Mouse (Mus musculus): Measurements from ENCODE around the gene Senp1. TPM values are rescaled to one million over a fixed set of nuclear protein-coding genes. Genes with fewer than 3 reads are reported as not detected.

Gene Senp1
- total and polyA plus RNA-seq, 3 experiments: 17.1 to 61.3 (median 55.5) TPM

DNA sequence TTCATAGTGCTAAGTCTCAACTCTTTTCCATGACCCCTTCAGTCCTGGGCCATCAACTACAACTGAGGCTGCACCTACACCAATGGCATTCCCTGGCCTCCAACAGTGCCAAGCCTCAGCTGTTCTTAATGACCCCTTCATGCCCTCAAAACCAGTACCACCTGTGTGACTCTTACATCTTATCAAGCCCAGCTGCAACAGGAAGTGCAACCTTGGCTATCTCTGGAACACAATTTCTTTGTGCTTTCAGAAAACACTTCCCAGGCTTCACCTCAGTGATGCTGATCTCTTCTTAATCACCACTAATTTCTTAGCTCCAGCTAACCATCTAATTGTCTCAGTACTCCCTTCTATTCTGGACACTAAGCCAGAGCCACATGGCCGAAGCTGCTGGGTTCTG is 4.7 kb downstream of the Senp1 start:
- ATAC-seq (ENCODE audit: extremely low read depth, insufficient number of reproducible peaks, low FRiP score, poor library complexity, severe bottlenecking): no peak
- H3K4me3 ChIP-seq (ENCODE audit: low read depth, low read length): no peak overlapping the region
- peaks cover 20% of the 10 kb centered on the region for H3K4me1 ChIP-seq (ENCODE audit: insufficient read depth, low read depth, low read length)
- H3K36me3 ChIP-seq (replicated peaks): peaks cover 57% of the 10 kb centered on the region
- no peak for DNase-seq (ENCODE audit: low spot score)
- TF ChIP-seq GATA1 (IDR thresholded peaks at IDR 0.05; ENCODE audit: borderline replicate concordance, low read length): no peak
- no peak for TF ChIP-seq CTCF (IDR thresholded peaks at IDR 0.05; ENCODE audit: low read depth, low read length)
- no peak for TF ChIP-seq POLR2AphosphoS5 (IDR thresholded peaks at IDR 0.05; ENCODE audit: insufficient replicate concordance, low read depth, low read length)
- TF ChIP-seq GATA2 (IDR thresholded peaks at IDR 0.05; ENCODE audit: borderline replicate concordance, low read depth, low read length): no peak
- TF ChIP-seq TAL1 (conservative IDR thresholded peaks at IDR 0.05; ENCODE audit: low read depth, low read length): no peak
- no peaks in the 10 kb centered on the region for H3K9me3 ChIP-seq (replicated peaks)
- no peaks in the 10 kb centered on the region for H3K27me3 ChIP-seq (ENCODE audit: insufficient read depth, low read length)

DNA sequence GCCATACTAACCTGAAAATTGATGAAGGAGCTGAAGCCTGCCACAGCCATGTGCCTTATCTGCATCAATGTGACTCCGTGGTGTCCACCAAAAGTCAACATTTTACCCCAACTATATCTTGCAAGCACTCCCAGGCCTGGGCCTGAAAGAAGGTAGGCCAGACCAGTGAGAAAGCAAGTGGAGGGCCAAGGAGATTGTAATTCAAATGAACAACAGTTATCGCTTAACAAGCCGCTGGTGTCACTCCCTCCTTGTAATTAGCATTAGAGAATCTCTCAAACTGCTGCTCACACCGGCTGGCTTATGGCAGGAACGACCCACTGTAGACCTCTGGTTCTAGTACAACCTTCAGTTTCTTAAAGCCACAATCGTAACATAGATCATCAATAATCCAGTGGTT is 16.6 kb downstream of the Senp1 start:
- Histone ChIP-seq H3K36me3 (replicated peaks) (peaks cover 91% of the 10 kb centered on the region), H3K4me1 (ENCODE audit: insufficient read depth, low read depth, low read length) (no peaks in the 10 kb centered on the region), H3K4me3 (ENCODE audit: low read depth, low read length) (no peak overlapping the region), H3K9me3 (replicated peaks) (no peaks in the 10 kb centered on the region), H3K27me3 (ENCODE audit: insufficient read depth, low read length) (no peaks in the 10 kb centered on the region)
- ATAC-seq (ENCODE audit: extremely low read depth, insufficient number of reproducible peaks, low FRiP score, poor library complexity, severe bottlenecking) (no peak), DNase-seq (ENCODE audit: low spot score) (no peak)
- TF ChIP-seq GATA2 (IDR thresholded peaks at IDR 0.05; ENCODE audit: borderline replicate concordance, low read depth, low read length) (no peak), GATA1 (IDR thresholded peaks at IDR 0.05; ENCODE audit: borderline replicate concordance, low read length) (no peak), TAL1 (conservative IDR thresholded peaks at IDR 0.05; ENCODE audit: low read depth, low read length) (no peak), POLR2AphosphoS5 (IDR thresholded peaks at IDR 0.05; ENCODE audit: insufficient replicate concordance, low read depth, low read length) (no peak), CTCF (IDR thresholded peaks at IDR 0.05; ENCODE audit: low read depth, low read length) (no peak)

DNA sequence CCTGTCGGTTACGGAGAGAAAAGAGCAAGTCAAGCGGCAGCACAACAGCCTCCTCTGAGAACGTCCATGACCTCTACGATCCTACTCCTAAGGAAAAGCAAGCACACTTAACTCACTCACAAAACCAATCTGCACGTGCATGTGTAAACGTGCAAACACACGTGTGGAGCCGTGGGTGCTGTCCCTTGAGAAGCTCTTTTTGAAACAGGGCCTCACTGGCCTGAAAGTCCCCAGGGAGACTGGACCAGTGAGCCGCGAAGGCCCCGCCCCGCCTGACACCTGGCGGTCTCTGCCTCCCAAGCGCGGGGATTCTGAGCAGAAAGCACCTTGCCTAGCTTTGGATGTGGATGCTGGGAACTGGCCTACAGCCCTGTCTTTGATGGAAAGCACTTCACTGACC is 18.5 kb downstream of the Senp1 start:
- DNase-seq (ENCODE audit: low spot score) (no peak), ATAC-seq (ENCODE audit: extremely low read depth, insufficient number of reproducible peaks, low FRiP score, poor library complexity, severe bottlenecking) (no peak)
- Histone ChIP-seq H3K36me3 (replicated peaks) (peaks cover 95% of the 10 kb centered on the region), H3K4me1 (ENCODE audit: insufficient read depth, low read depth, low read length) (no peaks in the 10 kb centered on the region; the same call in 1 of the 2 replicates), H3K9me3 (replicated peaks) (no peaks in the 10 kb centered on the region), H3K27me3 (ENCODE audit: insufficient read depth, low read length) (no peaks in the 10 kb centered on the region), H3K4me3 (ENCODE audit: low read depth, low read length) (no peak overlapping the region)
- no peak for TF ChIP-seq GATA1 (IDR thresholded peaks at IDR 0.05; ENCODE audit: borderline replicate concordance, low read length)
- no peak for TF ChIP-seq POLR2AphosphoS5 (IDR thresholded peaks at IDR 0.05; ENCODE audit: insufficient replicate concordance, low read depth, low read length)
- TF ChIP-seq TAL1 (conservative IDR thresholded peaks at IDR 0.05; ENCODE audit: low read depth, low read length): no peak
- no peak for TF ChIP-seq GATA2 (IDR thresholded peaks at IDR 0.05; ENCODE audit: borderline replicate concordance, low read depth, low read length)
- no peak for TF ChIP-seq CTCF (IDR thresholded peaks at IDR 0.05; ENCODE audit: low read depth, low read length)

DNA sequence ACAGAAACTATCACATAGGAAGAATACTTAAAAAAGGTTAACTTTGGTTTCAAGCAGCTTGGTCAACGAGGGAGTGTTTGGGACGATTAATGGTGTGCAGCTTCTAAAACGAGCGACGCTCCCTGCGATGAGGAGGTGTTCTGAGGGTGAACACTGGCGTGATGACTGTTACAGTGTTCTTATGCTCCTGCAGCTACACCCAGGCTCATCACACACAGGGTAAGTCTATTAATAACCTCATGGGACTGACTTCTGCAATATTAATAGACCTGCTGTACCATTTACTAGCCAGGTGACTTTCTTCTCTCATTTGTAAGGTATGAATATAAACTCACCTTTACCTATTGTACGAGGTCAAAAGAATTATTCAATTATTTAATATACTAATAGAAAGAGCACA is 19.0 kb downstream of the Senp1 start:
- Histone ChIP-seq H3K27me3 (ENCODE audit: insufficient read depth, low read length) (no peaks in the 10 kb centered on the region), H3K4me3 (ENCODE audit: low read depth, low read length) (no peak overlapping the region), H3K36me3 (replicated peaks) (peaks cover 97% of the 10 kb centered on the region), H3K9me3 (replicated peaks) (no peaks in the 10 kb centered on the region), H3K4me1 (ENCODE audit: insufficient read depth, low read depth, low read length) (no peaks in the 10 kb centered on the region; the same call in 1 of the 2 replicates)
- TF ChIP-seq CTCF (IDR thresholded peaks at IDR 0.05; ENCODE audit: low read depth, low read length) (no peak), GATA1 (IDR thresholded peaks at IDR 0.05; ENCODE audit: borderline replicate concordance, low read length) (no peak), TAL1 (conservative IDR thresholded peaks at IDR 0.05; ENCODE audit: low read depth, low read length) (no peak), POLR2AphosphoS5 (IDR thresholded peaks at IDR 0.05; ENCODE audit: insufficient replicate concordance, low read depth, low read length) (no peak), GATA2 (IDR thresholded peaks at IDR 0.05; ENCODE audit: borderline replicate concordance, low read depth, low read length) (no peak)
- DNase-seq (ENCODE audit: low spot score): no peak
- ATAC-seq (ENCODE audit: extremely low read depth, insufficient number of reproducible peaks, low FRiP score, poor library complexity, severe bottlenecking): no peak

DNA sequence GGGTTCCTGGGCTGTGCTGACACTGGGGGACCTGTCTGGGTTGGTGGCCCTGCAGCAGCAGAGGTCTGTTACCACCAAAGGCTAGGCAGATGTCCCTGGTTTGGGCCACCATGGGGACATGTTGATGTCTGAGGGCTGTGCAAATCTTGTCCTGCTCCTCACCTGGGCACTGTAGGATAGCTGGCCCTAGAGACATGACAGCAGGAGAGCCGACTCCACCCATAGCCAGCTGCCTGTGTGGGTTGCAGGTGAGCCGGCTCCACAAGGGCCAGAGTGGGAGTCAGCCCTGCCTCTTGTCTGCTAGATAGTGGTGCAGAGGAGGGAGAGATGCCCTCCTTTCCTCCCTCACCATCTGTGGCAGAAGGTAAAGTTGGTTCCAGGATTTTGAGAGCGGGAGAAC is 23.2 kb downstream of the Senp1 start:
- Histone ChIP-seq H3K4me3 (ENCODE audit: low read depth, low read length) (no peak overlapping the region), H3K4me1 (ENCODE audit: insufficient read depth, low read depth, low read length) (no peaks in the 10 kb centered on the region; the same call in 1 of the 2 replicates), H3K9me3 (replicated peaks) (no peaks in the 10 kb centered on the region), H3K27me3 (ENCODE audit: insufficient read depth, low read length) (no peaks in the 10 kb centered on the region), H3K36me3 (replicated peaks) (peaks cover 92% of the 10 kb centered on the region)
- TF ChIP-seq GATA1 (IDR thresholded peaks at IDR 0.05; ENCODE audit: borderline replicate concordance, low read length): no peak
- TF ChIP-seq TAL1 (conservative IDR thresholded peaks at IDR 0.05; ENCODE audit: low read depth, low read length): no peak
- ATAC-seq (ENCODE audit: extremely low read depth, insufficient number of reproducible peaks, low FRiP score, poor library complexity, severe bottlenecking) (no peak), DNase-seq (ENCODE audit: low spot score) (no peak)

DNA sequence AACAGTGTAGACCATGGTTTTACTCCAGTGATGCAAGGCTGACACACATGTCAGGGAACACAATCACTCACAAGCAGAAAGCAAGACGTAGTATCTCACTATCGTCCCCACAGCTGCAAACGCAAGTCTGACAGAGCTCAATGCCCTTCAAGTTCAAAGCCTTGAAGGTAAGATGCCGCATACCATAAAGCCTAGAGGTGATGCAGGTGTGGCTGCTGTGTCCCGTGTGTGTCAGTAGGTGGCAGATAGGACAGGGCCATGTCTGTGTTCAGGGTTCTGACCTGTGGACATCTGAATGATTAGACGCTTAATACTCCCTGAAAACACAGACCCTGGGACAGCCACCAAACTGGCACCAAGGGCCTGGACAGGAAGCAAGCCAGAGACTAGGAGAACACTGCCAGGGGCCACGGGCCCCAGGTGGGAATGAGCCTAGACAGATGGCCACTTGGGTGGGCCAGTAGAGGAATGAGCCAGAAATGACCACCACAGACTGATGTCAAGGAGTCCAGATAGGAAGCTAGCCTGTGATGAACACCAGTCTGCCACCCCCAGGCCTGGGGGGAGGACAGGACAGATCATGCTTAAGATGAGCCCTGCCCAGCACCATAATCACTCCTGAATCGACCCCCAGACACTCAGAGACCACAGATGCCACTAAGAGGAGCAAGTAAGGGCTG is 23.8 kb downstream of the Senp1 start:
- Histone ChIP-seq H3K36me3 (replicated peaks) (peaks cover 91% of the 10 kb centered on the region), H3K4me1 (ENCODE audit: insufficient read depth, low read depth, low read length) (no peaks in the 10 kb centered on the region; the same call in 1 of the 2 replicates), H3K9me3 (replicated peaks) (no peaks in the 10 kb centered on the region), H3K4me3 (ENCODE audit: low read depth, low read length) (no peak overlapping the region), H3K27me3 (ENCODE audit: insufficient read depth, low read length) (no peaks in the 10 kb centered on the region)
- no peak for DNase-seq (ENCODE audit: low spot score)
- no peak for TF ChIP-seq CTCF (IDR thresholded peaks at IDR 0.05; ENCODE audit: low read depth, low read length)
- TF ChIP-seq TAL1 (conservative IDR thresholded peaks at IDR 0.05; ENCODE audit: low read depth, low read length): no peak
- TF ChIP-seq GATA2 (IDR thresholded peaks at IDR 0.05; ENCODE audit: borderline replicate concordance, low read depth, low read length): no peak
- TF ChIP-seq POLR2AphosphoS5 (IDR thresholded peaks at IDR 0.05; ENCODE audit: insufficient replicate concordance, low read depth, low read length): no peak
- no peak for TF ChIP-seq GATA1 (IDR thresholded peaks at IDR 0.05; ENCODE audit: borderline replicate concordance, low read length)
- ATAC-seq (ENCODE audit: extremely low read depth, insufficient number of reproducible peaks, low FRiP score, poor library complexity, severe bottlenecking): no peak
